Mouse (Mus musculus): ENCODE measurements around the gene Ush1g.

Ush1g gene

DNA sequence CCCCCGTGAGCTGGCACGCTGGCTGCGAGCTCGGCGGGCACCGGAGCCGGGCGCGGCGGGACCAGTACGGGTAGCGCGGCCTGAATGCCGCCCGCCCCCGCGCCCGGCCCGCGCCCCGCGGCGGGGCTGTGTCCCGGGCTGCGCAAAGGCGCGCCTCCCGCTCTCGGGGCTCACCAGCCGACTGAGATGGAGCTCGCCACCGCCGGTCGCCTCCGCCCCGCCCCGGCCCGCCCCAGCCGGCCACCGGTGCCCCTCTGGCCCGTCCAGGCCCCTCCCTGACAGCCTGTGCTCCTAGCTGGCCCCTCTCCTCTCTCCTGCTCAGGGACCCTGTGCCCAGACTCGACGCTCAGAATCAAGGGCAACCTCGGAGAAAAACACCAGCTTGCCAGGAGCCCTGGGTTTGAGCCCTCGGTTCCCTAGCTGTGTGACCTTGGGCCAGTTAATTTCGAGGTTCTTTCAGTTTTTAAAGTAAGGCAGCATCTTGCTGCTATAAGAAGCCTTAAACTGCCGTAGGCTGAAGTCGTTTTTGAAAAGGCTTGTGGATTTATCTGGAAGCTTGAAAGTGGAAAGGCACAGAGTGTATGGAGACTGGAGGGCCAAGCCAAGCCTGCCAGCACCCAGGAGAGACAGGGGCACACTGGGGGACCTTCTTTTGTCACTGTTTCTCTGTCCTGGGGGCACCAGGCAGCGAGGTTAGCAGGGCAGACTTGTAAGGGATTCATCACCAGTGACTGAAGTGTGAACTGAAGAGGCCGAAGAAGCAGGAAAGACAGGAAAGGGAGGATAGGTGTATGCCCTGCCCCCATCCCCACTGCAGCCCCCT is 54.6 kb downstream of the Ush1g start, which contains the start of gene Grin2c:
Grin2c (minus strand) TSS at position 183 of the 823 bp plus-strand sequence.
- no peak for DNase-seq

DNA sequence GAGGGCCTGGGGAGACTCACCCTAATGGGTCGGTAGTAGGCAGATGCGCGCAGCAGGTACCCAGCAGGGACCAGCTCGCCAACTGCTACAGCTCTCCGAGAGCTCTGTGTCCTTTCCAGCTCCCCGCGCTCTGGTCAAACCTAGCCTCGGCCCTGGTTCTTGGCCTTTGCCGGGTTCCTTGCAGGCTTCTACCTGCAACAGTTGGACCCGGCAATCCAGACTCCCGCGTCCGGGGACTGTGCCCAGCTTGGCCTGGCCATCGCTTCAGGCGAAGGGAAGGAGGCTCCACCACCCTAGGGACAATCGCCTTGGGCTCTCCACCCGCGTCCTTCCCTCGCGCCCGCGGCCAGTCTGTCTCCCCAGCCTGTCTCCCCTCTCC is 55.5 kb downstream of the Ush1g start:
- DNase-seq: no peak

GRCm38 (mm10) chr11:115265771-115266399 is 56.0 kb downstream of the Ush1g start:
- no peak for DNase-seq
